8 mouse cellular contexts compared by ENCODE assay signal in the genomic region with DNA sequence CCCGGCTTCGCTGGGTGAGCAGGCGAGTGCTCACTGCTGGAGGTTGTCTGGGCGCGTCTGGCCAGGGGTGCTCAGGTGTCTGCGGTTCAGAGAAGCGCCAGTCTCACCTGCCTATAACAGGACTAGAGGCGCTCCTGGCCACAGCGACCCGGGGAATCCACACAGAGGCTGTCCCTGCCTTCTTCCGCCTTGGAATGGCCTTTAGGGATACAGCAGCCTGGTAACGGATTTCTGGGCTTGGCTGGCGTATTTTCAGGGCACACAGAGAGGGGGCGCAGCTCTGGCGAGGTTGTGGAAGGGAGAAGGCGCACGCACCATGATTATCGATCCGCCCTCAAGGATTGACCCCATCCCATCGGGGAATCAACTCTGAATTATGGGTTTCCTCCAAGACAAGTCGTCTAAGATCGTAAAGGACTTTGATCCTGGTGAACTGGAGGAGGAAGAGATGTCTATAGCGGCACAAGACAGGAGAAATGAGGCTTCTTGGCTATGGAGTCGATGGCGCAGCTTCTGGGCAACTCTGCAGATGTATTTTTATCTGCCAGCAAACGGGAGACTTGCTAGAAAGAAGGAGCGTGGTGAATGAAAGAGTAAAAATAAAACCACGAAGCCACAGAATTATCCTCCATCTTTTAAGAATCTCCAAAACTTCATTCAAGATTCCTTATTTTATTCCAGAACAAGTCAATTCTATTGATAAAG. TPM values are rescaled to one million over a fixed set of nuclear protein-coding genes. Genes with fewer than 3 reads are reported as not detected.
A peak's percentile ranks its signal among the peaks of the same experiment; 100 is the strongest.
DNase-seq lines count a peak whose midpoint lies in the region; ATAC-seq and TF ChIP-seq lines count a peak whose summit lies in the region.

No protein-coding gene starts in this region.

- DNase-seq in heart, postnatal 0 days (ENCODE audit: low spot score), result no peak
- DNase-seq in heart, postnatal 25 days (ENCODE audit: low spot score), result no peak
- DNase-seq in hindbrain, embryonic 11.5 days (ENCODE audit: low spot score), result peak; percentile 63
- DNase-seq in liver, embryonic 14.5 days (ENCODE audit: low read depth in 3 of 3, low spot score in 3 of 3), result no peak
- peak; percentile 52 for DNase-seq in retina, postnatal 1 day
- no peak for DNase-seq in spleen, adult 18-20 months

- peaks cover 66% of the 10 kb centered on the region for H3K27me3 ChIP-seq in heart, postnatal 0 days (ENCODE audit: control insufficient read depth, insufficient read depth, low read length)
- H3K27me3 ChIP-seq in hindbrain, embryonic 11.5 days (ENCODE audit: control insufficient read depth, insufficient read depth, low read length), result peaks cover 51% of the 10 kb centered on the region
- peaks cover 65% of the 10 kb centered on the region for H3K27me3 ChIP-seq in liver, embryonic 14.5 days (ENCODE audit: control insufficient read depth, insufficient read depth, low read length)

- 0 out of 2 replicates have a peak, but pooled peaks have one; percentile 8 for TF ChIP-seq CTCF in heart, postnatal 0 days (IDR thresholded peaks at IDR 0.05; ENCODE audit: low read depth)
- 0 out of 2 replicates have a peak, but pooled peaks have one; percentile 20 for TF ChIP-seq CTCF in liver, embryonic 14.5 days (IDR thresholded peaks at IDR 0.05; ENCODE audit: low read depth)

- intact Hi-C loops in heart, postnatal 25 days (cut with DNase I), result no loop called here

- H3K9me3 ChIP-seq in heart, postnatal 0 days (replicated peaks; ENCODE audit: control insufficient read depth, low read length), result no peaks in the 10 kb centered on the region
- H3K9me3 ChIP-seq in hindbrain, embryonic 11.5 days (ENCODE audit: control insufficient read depth, low read length), result no peaks in the 10 kb centered on the region
- H3K9me3 ChIP-seq in liver, embryonic 14.5 days (ENCODE audit: control insufficient read depth, low read length), result no peaks in the 10 kb centered on the region

- H3K4me2 ChIP-seq in heart, postnatal 0 days (ENCODE audit: low read depth, low read length), result peak overlapping the region; percentile 96
- H3K4me2 ChIP-seq in hindbrain, embryonic 11.5 days (replicated peaks; ENCODE audit: low read depth, low read length), result peak overlapping the region; percentile 25
- H3K4me2 ChIP-seq in liver, embryonic 14.5 days (ENCODE audit: low read depth), result no peak overlapping the region

- H3K9ac ChIP-seq in heart, postnatal 0 days (replicated peaks; ENCODE audit: low read depth, low read length), result no peak overlapping the region
- H3K9ac ChIP-seq in hindbrain, embryonic 11.5 days (ENCODE audit: low read depth, low read length), result no peak overlapping the region
- no peak overlapping the region for H3K9ac ChIP-seq in liver, embryonic 14.5 days (replicated peaks)

- no peaks in the 10 kb centered on the region for H3K36me3 ChIP-seq in heart, postnatal 0 days (replicated peaks; ENCODE audit: control insufficient read depth, insufficient read depth, low read length)
- H3K36me3 ChIP-seq in hindbrain, embryonic 11.5 days (ENCODE audit: control insufficient read depth, insufficient read depth, low read length), result no peaks in the 10 kb centered on the region
- no peaks in the 10 kb centered on the region for H3K36me3 ChIP-seq in liver, embryonic 14.5 days (replicated peaks; ENCODE audit: control insufficient read depth, insufficient read depth, low read depth)

- 10% methylated on average over 28 of the region's 28 CpGs for WGBS in heart, postnatal 0 days
- whole genome bisulfite sequencing in hindbrain, embryonic 11.5 days, result 8% methylated on average over 28 of the region's 28 CpGs
- WGBS in liver, embryonic 14.5 days (ENCODE audit: insufficient replicate concordance), result 6% methylated on average over 28 of the region's 28 CpGs

- ATAC-seq in heart, postnatal 0 days (ENCODE audit: insufficient read depth, low read depth), result no peak
- no peak for ATAC-seq in hindbrain, embryonic 11.5 days (ENCODE audit: low FRiP score)
- ATAC-seq in liver, embryonic 14.5 days (ENCODE audit: insufficient read depth), result no peak
- no peak for ATAC-seq in activated CD4-positive, CD25-positive, alpha-beta regulatory T cell, adult 4 months

- no peak for TF ChIP-seq EP300 in heart, postnatal 0 days (IDR thresholded peaks at IDR 0.05; ENCODE audit: low read depth)
- no peak for TF ChIP-seq EP300 in liver, embryonic 14.5 days (IDR thresholded peaks at IDR 0.05; ENCODE audit: low read depth)

- no peak overlapping the region for H3K27ac ChIP-seq in heart, postnatal 0 days (ENCODE audit: low read depth)
- no peak overlapping the region for H3K27ac ChIP-seq in brown adipose tissue, adult 24 weeks (replicated peaks; ENCODE audit: low read depth, low read length)
- no peak overlapping the region for H3K27ac ChIP-seq in hindbrain, embryonic 11.5 days (ENCODE audit: low read depth, low read length)
- no peak overlapping the region for H3K27ac ChIP-seq in liver, embryonic 14.5 days

- peaks cover 21% of the 10 kb centered on the region for H3K4me1 ChIP-seq in heart, postnatal 0 days (ENCODE audit: control insufficient read depth, insufficient read depth)
- H3K4me1 ChIP-seq in brown adipose tissue, adult 24 weeks (ENCODE audit: control insufficient read depth, insufficient read depth, insufficient read length, low read length), result no peaks in the 10 kb centered on the region; the same call in 1 of the 2 replicates
- peaks cover 9% of the 10 kb centered on the region for H3K4me1 ChIP-seq in hindbrain, embryonic 11.5 days (replicated peaks; ENCODE audit: control insufficient read depth, insufficient read depth, low read length)
- peaks cover 0 to 2% of the 10 kb centered on the region in 2 experiments; a peak in 1 of 4 replicates for H3K4me1 ChIP-seq in liver, embryonic 14.5 days (replicated peaks; ENCODE audit: control insufficient read depth in 2 of 2, insufficient read depth in 2 of 2, low read length in 1 of 2)

- H3K4me3 ChIP-seq in heart, postnatal 0 days (ENCODE audit: low read depth, low read length), result peak overlapping the region; percentile 63
- H3K4me3 ChIP-seq in brown adipose tissue, adult 24 weeks (ENCODE audit: insufficient read depth, low read depth, low read length), result peak overlapping the region; percentile 35
- H3K4me3 ChIP-seq in hindbrain, embryonic 11.5 days (ENCODE audit: low read depth, low read length), result peak overlapping the region; percentile 6; the same call in 1 of the 2 replicates
- H3K4me3 ChIP-seq in liver, embryonic 14.5 days (ENCODE audit: insufficient read depth in 1 of 2, low read depth in 2 of 2, low read length in 2 of 2), result no peak overlapping the region

RNA-seq across cellular contexts. Expression of gene Ovol2, which starts 1.3 kb away (rescaled TPM):
- total RNA-seq in heart, postnatal 0 days (2014; rRNA removed; ENCODE audit: low replicate concordance), result not detected in 2 replicates
- not detected in 2 replicates for polyA plus RNA-seq in heart, postnatal 0 days (2015; fragmentation: Nextera tagmentation; extraction: Ambion mirVana)
- total RNA-seq in heart, postnatal 25 days (2021), result not detected
- polyA plus RNA-seq in brown adipose tissue, adult 24 weeks (2012; ENCODE audit: insufficient read depth, insufficient read length, missing spikeins), result not detected in 2 replicates
- polyA plus RNA-seq in hindbrain, embryonic 11.5 days (2014; fragmentation: Nextera tagmentation; extraction: Ambion mirVana), result 0.25 and 0.28 TPM in 2 replicates
- 0.03 and 0.05 TPM in 2 replicates for polyA plus RNA-seq in liver, embryonic 14.5 days (2012; rRNA removed)
- not detected in 2 replicates for polyA plus RNA-seq in liver, embryonic 14.5 days (2014; fragmentation: Nextera tagmentation; extraction: Ambion mirVana)
- polyA plus RNA-seq in activated CD4-positive, CD25-positive, alpha-beta regulatory T cell, adult 4 months (2017; shearing (Covaris generic)), result not detected

RNA-seq across cellular contexts. Expression of gene Kat14, which starts 35.5 kb away (rescaled TPM):
- 13.6 and 25.0 TPM in 2 replicates for total RNA-seq in heart, postnatal 0 days (2014; rRNA removed; ENCODE audit: low replicate concordance)
- 17.9 and 20.2 TPM in 2 replicates for polyA plus RNA-seq in heart, postnatal 0 days (2015; fragmentation: Nextera tagmentation; extraction: Ambion mirVana)
- 10 to 100 TPM; 21.2 to 21.5 TPM for total RNA-seq in heart, postnatal 25 days (2021)
- polyA plus RNA-seq in brown adipose tissue, adult 24 weeks (2012; ENCODE audit: insufficient read depth, insufficient read length, missing spikeins), result 9.9 and 17.2 TPM in 2 replicates
- 30.8 and 31.0 TPM in 2 replicates for polyA plus RNA-seq in hindbrain, embryonic 11.5 days (2014; fragmentation: Nextera tagmentation; extraction: Ambion mirVana)
- polyA plus RNA-seq in liver, embryonic 14.5 days (2012; rRNA removed), result 11.3 and 13.7 TPM in 2 replicates
- polyA plus RNA-seq in liver, embryonic 14.5 days (2014; fragmentation: Nextera tagmentation; extraction: Ambion mirVana), result 11.8 and 13.5 TPM in 2 replicates
- 10 to 100 TPM; 12.7 to 16.8 TPM for polyA plus RNA-seq in activated CD4-positive, CD25-positive, alpha-beta regulatory T cell, adult 4 months (2017; shearing (Covaris generic))

RNA-seq across cellular contexts. Expression of gene Pet117, which starts 35.5 kb away (rescaled TPM):
- total RNA-seq in heart, postnatal 0 days (2014; rRNA removed; ENCODE audit: low replicate concordance), result not detected in 2 replicates
- 2.9 and 3.2 TPM in 2 replicates for polyA plus RNA-seq in heart, postnatal 0 days (2015; fragmentation: Nextera tagmentation; extraction: Ambion mirVana)
- total RNA-seq in heart, postnatal 25 days (2021), result 1 to 10 TPM; 8.0 to 9.4 TPM
- 3.4 and 6.3 TPM in 2 replicates for polyA plus RNA-seq in brown adipose tissue, adult 24 weeks (2012; ENCODE audit: insufficient read depth, insufficient read length, missing spikeins)
- 0.94 and 1.9 TPM in 2 replicates for polyA plus RNA-seq in hindbrain, embryonic 11.5 days (2014; fragmentation: Nextera tagmentation; extraction: Ambion mirVana)
- polyA plus RNA-seq in liver, embryonic 14.5 days (2012; rRNA removed), result not detected in 2 replicates
- 0.77 and 0.80 TPM in 2 replicates for polyA plus RNA-seq in liver, embryonic 14.5 days (2014; fragmentation: Nextera tagmentation; extraction: Ambion mirVana)
- polyA plus RNA-seq in activated CD4-positive, CD25-positive, alpha-beta regulatory T cell, adult 4 months (2017; shearing (Covaris generic)), result 1 to 10 TPM in 1 of 2 experiments, not detected in 1; 2.4 TPM

Comparison
In these comparisons a context has a peak if more than half of its experiments do, and no peak if none do; other contexts are left out.
1. DNase-seq: peak in hindbrain, embryonic 11.5 days (single experiment) and retina, postnatal 1 day (single experiment); none in heart, postnatal 0 days (single experiment), heart, postnatal 25 days (single experiment), liver, embryonic 14.5 days (0 of 3) and spleen, adult 18-20 months (0 of 2).
2. H3K4me3 ChIP-seq: peak in heart, postnatal 0 days (single experiment), brown adipose tissue, adult 24 weeks (single experiment) and hindbrain, embryonic 11.5 days (single experiment); none in liver, embryonic 14.5 days (0 of 2).